Mouse (Mus musculus) hematopoietic stem cell, adult 5-6 weeks (primary cell): Measurements from ENCODE around the gene Pde4c. TPM values are rescaled to one million over a fixed set of nuclear protein-coding genes. Genes with fewer than 3 reads are reported as not detected.
A peak's percentile ranks its signal among the peaks of the same experiment; 100 is the strongest.

ENCODE experiments used
- ATAC-seq, 2 experiments: fragments of 125-278 bp in 1 of 2; replicated peaks in 1 of 2; 2 replicates each; pipeline ENCODE4 v1.8.0; 2016 to 2017; ENCODE audit warnings: inconsistent platforms in 2 of 2, mild to moderate bottlenecking in 2 of 2, moderate number of reproducible peaks in 2 of 2, low read depth in 1 of 2, moderate TSS enrichment in 1 of 2; ENCODE audit not compliant: low FRiP score in 2 of 2, poor library complexity in 2 of 2, severe bottlenecking in 2 of 2, insufficient read depth in 1 of 2, low TSS enrichment in 1 of 2
- total RNA-seq: library from RNA; stranded (forward); fragments of 172-1452, 232-1000 nt; gene quantifications from 2 replicates; pipeline ENCODE4 v1.2.3, GENCODE M21; 2017

Gene Pde4c
- total RNA-seq, 1 experiment from 2014 or later = 1.0 TPM

- ATAC-seq = no peak
Measured at GRCm38 (mm10) chr8:70742981-70743655, 19.6 kb downstream of the Pde4c start.

GRCm38 (mm10) chr8:70743656-70744590, 20.4 kb downstream of the Pde4c start:
- peak in 1 of 2 experiments; percentile 24; a peak in 2 of 4 replicates for ATAC-seq

- no peak for ATAC-seq
Measured at GRCm38 (mm10) chr8:70744806-70745205, 21.3 kb downstream of the Pde4c start.

GRCm38 (mm10) chr8:70745691-70746220, 22.2 kb downstream of the Pde4c start:
- ATAC-seq = no peak

GRCm38 (mm10) chr8:70746676-70747075, 23.2 kb downstream of the Pde4c start:
- no peak for ATAC-seq

- no peak for ATAC-seq
Measured at GRCm38 (mm10) chr8:70747211-70747890, 23.8 kb downstream of the Pde4c start.

- ATAC-seq = no peak
Measured at GRCm38 (mm10) chr8:70748246-70749096, 25.0 kb downstream of the Pde4c start.

- ATAC-seq = no peak
Measured at GRCm38 (mm10) chr8:70749097-70749674, 25.7 kb downstream of the Pde4c start.

- no peak for ATAC-seq
Measured at GRCm38 (mm10) chr8:70750128-70750680, 26.7 kb downstream of the Pde4c start.

- ATAC-seq = no peak
Measured at GRCm38 (mm10) chr8:70752000-70752764, 28.7 kb downstream of the Pde4c start.

GRCm38 (mm10) chr8:70753151-70753550, 29.6 kb downstream of the Pde4c start:
- ATAC-seq = no peak

GRCm38 (mm10) chr8:70754043-70754870, 30.7 kb downstream of the Pde4c start, which contains the start of gene Rab3a:
Gene Rab3a (plus strand): TSS chr8:70754679.
- ATAC-seq = peak; percentile 97

GRCm38 (mm10) chr8:70754871-70755660, 31.5 kb downstream of the Pde4c start:
- ATAC-seq = no peak
